Mouse (Mus musculus): ENCODE measurements around the gene Itga3. TPM values are rescaled to one million over a fixed set of nuclear protein-coding genes. Genes with fewer than 3 reads are reported as not detected.

Itga3 gene
- total and polyA plus RNA-seq, 3 experiments = not detected

DNA sequence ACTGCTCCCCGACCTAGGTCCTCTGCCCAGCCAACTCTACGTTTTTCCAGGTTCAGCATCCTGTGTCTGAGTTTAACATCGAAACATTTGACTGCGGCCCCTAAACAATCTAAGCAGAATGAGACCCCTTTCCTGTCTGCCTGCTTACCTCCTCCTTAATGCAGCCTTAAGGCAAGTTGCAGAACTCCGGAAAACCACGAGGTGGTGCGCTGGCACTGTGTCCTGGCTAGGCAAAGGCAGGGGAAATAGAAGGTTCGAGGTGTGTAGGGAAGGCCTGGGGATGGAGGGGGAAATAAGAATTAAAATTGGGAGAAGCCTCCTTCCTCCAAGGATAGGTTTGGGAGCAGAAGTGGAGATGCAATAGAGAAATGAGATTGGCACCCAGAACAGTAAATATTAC lies 41.9 kb upstream of the Itga3 start:
- DNase-seq (ENCODE audit: low read depth, low spot score) = peak; percentile 47
- Histone ChIP-seq H3K9me3 (replicated peaks; ENCODE audit: insufficient read depth, low read length) (no peaks in the 10 kb centered on the region), H3K36me3 (ENCODE audit: control insufficient read depth in 1 of 2, insufficient read depth in 2 of 2, low read length in 2 of 2) (no peaks in the 10 kb centered on the region), H3K27ac (ENCODE audit: control insufficient read depth, low read depth, low read length) (no peak overlapping the region), H3K27me3 (ENCODE audit: control insufficient read depth in 1 of 2, insufficient read depth in 2 of 2, low read length in 2 of 2) (peaks cover 2 to 6% of the 10 kb centered on the region in 2 experiments; a peak in 3 of 4 replicates), H3K79me2 (ENCODE audit: control insufficient read depth, insufficient read depth, low read length, poor library complexity) (no peaks in the 10 kb centered on the region), H3K4me1 (ENCODE audit: control insufficient read depth in 1 of 2, insufficient read depth in 2 of 2, low read length in 2 of 2) (no peaks in the 10 kb centered on the region), H3K4me3 (ENCODE audit: control insufficient read depth in 1 of 2, insufficient read depth in 1 of 2, low read depth in 2 of 2, low read length in 2 of 2) (no peak overlapping the region), H3K9ac (ENCODE audit: control insufficient read depth, low read depth, low read length, poor library complexity, severe bottlenecking) (no peak overlapping the region)
- TF ChIP-seq CHD1 (IDR thresholded peaks at IDR 0.05; ENCODE audit: low read depth, low read length) (no peak), CTCF (IDR thresholded peaks at IDR 0.05 in 2 of 3, conservative IDR thresholded peaks at IDR 0.05 in 1 of 3; ENCODE audit: control insufficient read depth in 1 of 3, insufficient read depth in 1 of 3, low read depth in 2 of 3, low read length in 3 of 3, poor library complexity in 1 of 3, severe bottlenecking in 1 of 3) (peak; percentile 21 to 83 (median 82); a peak in 4 of 6 replicates), RAD21 (IDR thresholded peaks at IDR 0.05; ENCODE audit: low read depth, low read length) (peak; percentile 66), ZC3H11A (IDR thresholded peaks at IDR 0.05; ENCODE audit: low read depth, low read length) (0 out of 2 replicates have a peak, but pooled peaks have one; percentile 23), SMC3 (IDR thresholded peaks at IDR 0.05; ENCODE audit: low read depth, low read length) (peak; percentile 84), MAX (IDR thresholded peaks at IDR 0.05; ENCODE audit: low read length) (no peak)

DNA sequence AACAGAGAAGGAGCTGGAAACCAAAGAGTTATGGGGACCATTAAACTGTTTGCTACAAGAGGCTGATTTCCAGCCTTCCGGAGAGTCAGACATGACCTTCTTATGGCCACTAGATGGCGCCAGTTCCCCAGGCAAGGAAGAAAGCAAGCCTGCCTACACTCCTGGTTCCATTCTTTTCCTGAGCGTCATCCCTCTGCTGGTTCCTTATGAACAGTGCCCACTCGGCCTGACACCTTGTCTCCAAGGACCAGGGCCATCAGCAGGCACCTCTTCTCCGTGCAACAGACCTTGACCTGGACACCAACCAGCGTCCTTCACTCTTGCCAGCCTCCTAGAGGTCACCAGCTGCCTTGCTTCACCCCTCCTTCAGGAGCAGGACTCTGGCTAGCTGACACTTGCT lies 40.4 kb upstream of the Itga3 start:
- Histone ChIP-seq H3K4me3 (ENCODE audit: control insufficient read depth in 1 of 2, insufficient read depth in 1 of 2, low read depth in 2 of 2, low read length in 2 of 2) (no peak overlapping the region), H3K9ac (ENCODE audit: control insufficient read depth, low read depth, low read length, poor library complexity, severe bottlenecking) (no peak overlapping the region), H3K27ac (ENCODE audit: control insufficient read depth, low read depth, low read length) (no peak overlapping the region), H3K27me3 (ENCODE audit: control insufficient read depth in 1 of 2, insufficient read depth in 2 of 2, low read length in 2 of 2) (peaks cover 6 to 7% of the 10 kb centered on the region in 2 experiments), H3K79me2 (ENCODE audit: control insufficient read depth, insufficient read depth, low read length, poor library complexity) (no peaks in the 10 kb centered on the region), H3K9me3 (replicated peaks; ENCODE audit: insufficient read depth, low read length) (no peaks in the 10 kb centered on the region), H3K4me1 (ENCODE audit: control insufficient read depth in 1 of 2, insufficient read depth in 2 of 2, low read length in 2 of 2) (no peaks in the 10 kb centered on the region), H3K36me3 (ENCODE audit: control insufficient read depth in 1 of 2, insufficient read depth in 2 of 2, low read length in 2 of 2) (no peaks in the 10 kb centered on the region)
- no peak for TF ChIP-seq MAX (IDR thresholded peaks at IDR 0.05; ENCODE audit: low read length)
- TF ChIP-seq ZC3H11A (IDR thresholded peaks at IDR 0.05; ENCODE audit: low read depth, low read length) = peak; percentile 75
- TF ChIP-seq MYB (IDR thresholded peaks at IDR 0.05; ENCODE audit: low read depth, low read length) = no peak
- TF ChIP-seq ZNF384 (IDR thresholded peaks at IDR 0.05; ENCODE audit: low read depth, low read length) = no peak
- no peak for TF ChIP-seq GABPA (IDR thresholded peaks at IDR 0.05; ENCODE audit: low read depth, low read length)
- no peak for TF ChIP-seq ZMIZ1 (IDR thresholded peaks at IDR 0.05; ENCODE audit: low read depth, low read length)
- TF ChIP-seq HCFC1 (IDR thresholded peaks at IDR 0.05; ENCODE audit: low read depth, low read length) = no peak
- peak; percentile 94 to 98 (median 98) for TF ChIP-seq CTCF (IDR thresholded peaks at IDR 0.05 in 2 of 3, conservative IDR thresholded peaks at IDR 0.05 in 1 of 3; ENCODE audit: control insufficient read depth in 1 of 3, insufficient read depth in 1 of 3, low read depth in 2 of 3, low read length in 3 of 3, poor library complexity in 1 of 3, severe bottlenecking in 1 of 3)
- TF ChIP-seq SMC3 (IDR thresholded peaks at IDR 0.05; ENCODE audit: low read depth, low read length) = peak; percentile 92
- TF ChIP-seq RCOR1 (IDR thresholded peaks at IDR 0.05; ENCODE audit: low read depth, low read length) = no peak
- no peak for TF ChIP-seq MAFK (IDR thresholded peaks at IDR 0.05; ENCODE audit: borderline replicate concordance, low read depth, low read length)
- TF ChIP-seq EP300 (IDR thresholded peaks at IDR 0.05; ENCODE audit: low read depth in 1 of 2, low read length in 2 of 2) = no peak
- peak; percentile 94 for TF ChIP-seq RAD21 (IDR thresholded peaks at IDR 0.05; ENCODE audit: low read depth, low read length)
- DNase-seq (ENCODE audit: low read depth, low spot score) = peak; percentile 85

Measured in MEL (cell line).